Mouse (Mus musculus): ENCODE measurements around the gene Mob3b. TPM values are rescaled to one million over a fixed set of nuclear protein-coding genes. Genes with fewer than 3 reads are reported as not detected.

The Mob3b gene
- polyA plus RNA-seq, 1 experiment, result 2.2 TPM

- no peaks in the 10 kb centered on the region; the same call in 1 of the 2 replicates for H3K4me1 ChIP-seq (ENCODE audit: control insufficient read depth, insufficient read depth, low read length)
- no peak overlapping the region for H3K27ac ChIP-seq (ENCODE audit: control insufficient read depth, insufficient read depth, low read depth, low read length, poor library complexity)
- no peak for TF ChIP-seq POLR2A (IDR thresholded peaks at IDR 0.05; ENCODE audit: borderline replicate concordance, control insufficient read depth, low read depth, low read length)
- no peak for TF ChIP-seq CTCF (IDR thresholded peaks at IDR 0.05; ENCODE audit: control insufficient read depth, insufficient read depth, low read length)
- no peak overlapping the region for H3K4me3 ChIP-seq (replicated peaks; ENCODE audit: control insufficient read depth, low read depth, low read length)
- 78% methylated on average over 15 of the region's 15 CpGs for WGBS
These were observed 92.0 kb downstream of the Mob3b start for GRCm38 (mm10) chr4:35065075-35065838.

GRCm38 (mm10) chr4:35063146-35063719 lies 94.1 kb downstream of the Mob3b start:
- Histone ChIP-seq H3K4me3 (replicated peaks; ENCODE audit: control insufficient read depth, low read depth, low read length) (no peak overlapping the region), H3K4me1 (ENCODE audit: control insufficient read depth, insufficient read depth, low read length) (no peaks in the 10 kb centered on the region; the same call in 1 of the 2 replicates), H3K27ac (ENCODE audit: control insufficient read depth, insufficient read depth, low read depth, low read length, poor library complexity) (no peak overlapping the region)
- no peak for TF ChIP-seq CTCF (IDR thresholded peaks at IDR 0.05; ENCODE audit: control insufficient read depth, insufficient read depth, low read length)
- no peak for TF ChIP-seq POLR2A (IDR thresholded peaks at IDR 0.05; ENCODE audit: borderline replicate concordance, control insufficient read depth, low read depth, low read length)
- 76% methylated on average over 7 of the region's 7 CpGs for WGBS

GRCm38 (mm10) chr4:35060964-35061363 lies 96.3 kb downstream of the Mob3b start:
- TF ChIP-seq POLR2A (IDR thresholded peaks at IDR 0.05; ENCODE audit: borderline replicate concordance, control insufficient read depth, low read depth, low read length) (no peak), CTCF (IDR thresholded peaks at IDR 0.05; ENCODE audit: control insufficient read depth, insufficient read depth, low read length) (no peak)
- Histone ChIP-seq H3K4me3 (replicated peaks; ENCODE audit: control insufficient read depth, low read depth, low read length) (no peak overlapping the region), H3K4me1 (ENCODE audit: control insufficient read depth, insufficient read depth, low read length) (no peaks in the 10 kb centered on the region), H3K27ac (ENCODE audit: control insufficient read depth, insufficient read depth, low read depth, low read length, poor library complexity) (no peak overlapping the region)
- WGBS, result 56% methylated on average over 1 of the region's 1 CpGs

GRCm38 (mm10) chr4:35060401-35060800 lies 96.9 kb downstream of the Mob3b start:
- H3K27ac ChIP-seq (ENCODE audit: control insufficient read depth, insufficient read depth, low read depth, low read length, poor library complexity), result no peak overlapping the region
- no peaks in the 10 kb centered on the region for H3K4me1 ChIP-seq (ENCODE audit: control insufficient read depth, insufficient read depth, low read length)
- 70% methylated on average over 3 of the region's 3 CpGs for WGBS
- no peak for TF ChIP-seq POLR2A (IDR thresholded peaks at IDR 0.05; ENCODE audit: borderline replicate concordance, control insufficient read depth, low read depth, low read length)
- TF ChIP-seq CTCF (IDR thresholded peaks at IDR 0.05; ENCODE audit: control insufficient read depth, insufficient read depth, low read length), result no peak
- H3K4me3 ChIP-seq (replicated peaks; ENCODE audit: control insufficient read depth, low read depth, low read length), result no peak overlapping the region

GRCm38 (mm10) chr4:35054362-35054761 lies 102.9 kb downstream of the Mob3b start:
- TF ChIP-seq CTCF (IDR thresholded peaks at IDR 0.05; ENCODE audit: control insufficient read depth, insufficient read depth, low read length) (no peak), POLR2A (IDR thresholded peaks at IDR 0.05; ENCODE audit: borderline replicate concordance, control insufficient read depth, low read depth, low read length) (no peak)
- Histone ChIP-seq H3K27ac (ENCODE audit: control insufficient read depth, insufficient read depth, low read depth, low read length, poor library complexity) (no peak overlapping the region), H3K4me3 (replicated peaks; ENCODE audit: control insufficient read depth, low read depth, low read length) (no peak overlapping the region), H3K4me1 (ENCODE audit: control insufficient read depth, insufficient read depth, low read length) (no peaks in the 10 kb centered on the region)
- WGBS, result 79% methylated on average over 2 of the region's 2 CpGs

GRCm38 (mm10) chr4:35052174-35052942 lies 104.9 kb downstream of the Mob3b start:
- Histone ChIP-seq H3K4me3 (replicated peaks; ENCODE audit: control insufficient read depth, low read depth, low read length) (no peak overlapping the region), H3K27ac (ENCODE audit: control insufficient read depth, insufficient read depth, low read depth, low read length, poor library complexity) (no peak overlapping the region), H3K4me1 (ENCODE audit: control insufficient read depth, insufficient read depth, low read length) (no peaks in the 10 kb centered on the region)
- 59% methylated on average over 6 of the region's 6 CpGs for whole genome bisulfite sequencing
- no peak for TF ChIP-seq POLR2A (IDR thresholded peaks at IDR 0.05; ENCODE audit: borderline replicate concordance, control insufficient read depth, low read depth, low read length)
- no peak for TF ChIP-seq CTCF (IDR thresholded peaks at IDR 0.05; ENCODE audit: control insufficient read depth, insufficient read depth, low read length)

- Histone ChIP-seq H3K4me3 (replicated peaks; ENCODE audit: control insufficient read depth, low read depth, low read length) (no peak overlapping the region), H3K4me1 (ENCODE audit: control insufficient read depth, insufficient read depth, low read length) (no peaks in the 10 kb centered on the region), H3K27ac (ENCODE audit: control insufficient read depth, insufficient read depth, low read depth, low read length, poor library complexity) (no peak overlapping the region)
- 78% methylated on average over 7 of the region's 7 CpGs for WGBS
- TF ChIP-seq POLR2A (IDR thresholded peaks at IDR 0.05; ENCODE audit: borderline replicate concordance, control insufficient read depth, low read depth, low read length) (no peak), CTCF (IDR thresholded peaks at IDR 0.05; ENCODE audit: control insufficient read depth, insufficient read depth, low read length) (no peak)
These were observed 106.1 kb downstream of the Mob3b start for GRCm38 (mm10) chr4:35051152-35051551.

- no peak for TF ChIP-seq CTCF (IDR thresholded peaks at IDR 0.05; ENCODE audit: control insufficient read depth, insufficient read depth, low read length)
- TF ChIP-seq POLR2A (IDR thresholded peaks at IDR 0.05; ENCODE audit: borderline replicate concordance, control insufficient read depth, low read depth, low read length), result no peak
- no peak overlapping the region for H3K27ac ChIP-seq (ENCODE audit: control insufficient read depth, insufficient read depth, low read depth, low read length, poor library complexity)
- WGBS, result 85% methylated on average over 5 of the region's 5 CpGs
- no peak overlapping the region for H3K4me3 ChIP-seq (replicated peaks; ENCODE audit: control insufficient read depth, low read depth, low read length)
- no peaks in the 10 kb centered on the region for H3K4me1 ChIP-seq (ENCODE audit: control insufficient read depth, insufficient read depth, low read length)
These were observed 107.6 kb downstream of the Mob3b start for GRCm38 (mm10) chr4:35049742-35050058.
